Mouse (Mus musculus) E14TG2a.4 (cell line): ENCODE results near the gene Olfr98.

Experiments used
- CTCF ChIP-seq: conservative IDR thresholded peaks from 2 replicates; pipeline ENCODE4 v1.5.1; 2014; ENCODE audit warnings: low read length
- POU5F1 ChIP-seq: IDR thresholded peaks from 2 replicates; pipeline ENCODE4 v1.6.1; 2014; ENCODE audit warnings: low read length, borderline replicate concordance

DNA sequence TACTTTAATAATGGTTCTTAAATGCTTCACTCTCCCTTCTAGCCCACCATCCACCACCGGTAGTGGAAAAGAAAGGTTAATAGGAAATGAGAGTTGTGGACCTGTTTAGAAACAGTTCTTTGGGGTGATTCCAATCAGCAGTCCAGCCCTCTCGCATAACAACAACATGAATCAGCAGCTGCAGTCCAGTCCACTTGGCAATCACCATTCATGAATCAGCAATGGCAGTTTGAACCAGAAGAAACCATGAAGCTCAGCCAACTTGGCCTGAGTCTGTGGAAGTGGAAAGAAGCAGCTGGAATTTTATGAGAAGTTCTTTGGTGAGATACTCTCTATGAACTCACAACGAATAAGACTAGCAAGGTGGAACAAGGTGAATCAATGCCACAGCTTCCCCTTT, 45.1 kb downstream of the Olfr98 start:
- TF ChIP-seq CTCF (no peak), POU5F1 (no peak)
